10 mouse cellular contexts compared by ENCODE assay signal in genomic region chr17:71251601-71252001, GRCm38 (mm10).
DNase-seq lines count a peak whose midpoint lies in the region; ATAC-seq and TF ChIP-seq lines count a peak whose summit lies in the region.
"Had no signal": no experiment of that assay in that cellular context is flagged by ENCODE, and none has a peak within 500 bp of the region (broad histone marks: within the 10 kb centered on the region; RNA-seq: fewer than 3 reads in every experiment).

No protein-coding gene starts in this region.

- WGBS in heart, adult 2 months = 45% methylated on average over 6 of the region's 6 CpGs
- WGBS in hindbrain, embryonic 16.5 days = 42% methylated on average over 6 of the region's 6 CpGs
- WGBS in limb, embryonic 14.5 days = 26% methylated on average over 6 of the region's 6 CpGs
- 74% methylated on average over 6 of the region's 6 CpGs for WGBS in forebrain, embryonic 13.5 days

- H3K27ac ChIP-seq in heart, adult 2 months = peak overlapping the region; percentile 76
- H3K27ac ChIP-seq in hindbrain, embryonic 16.5 days (ENCODE audit: low read depth, low read length) = no peak overlapping the region
- H3K27ac ChIP-seq in limb, embryonic 14.5 days (replicated peaks; ENCODE audit: low read depth, low read length) = peak overlapping the region; percentile 70
- H3K27ac ChIP-seq in forebrain, embryonic 13.5 days = no peak overlapping the region; the same call in 1 of the 2 replicates

- H3K79me2 ChIP-seq in heart, adult 2 months (replicated peaks; ENCODE audit: control insufficient read depth, insufficient read depth, low read length) = no peaks in the 10 kb centered on the region

- no peak for TF ChIP-seq POLR2A in heart, adult 2 months (IDR thresholded peaks at IDR 0.05; ENCODE audit: insufficient read depth, low read depth, low read length)
- no peak for TF ChIP-seq POLR2A in limb, embryonic 14.5 days (IDR thresholded peaks at IDR 0.05; ENCODE audit: borderline replicate concordance, extremely low read depth, insufficient read depth, insufficient read length)

- H3K4me2 ChIP-seq in hindbrain, embryonic 16.5 days (ENCODE audit: low read length) = no peak overlapping the region
- H3K4me2 ChIP-seq in limb, embryonic 14.5 days (replicated peaks; ENCODE audit: low read depth, low read length, severe bottlenecking) = 0 out of 2 replicates have a peak overlapping the region, but pooled peaks have one; percentile 5
- no peak overlapping the region for H3K4me2 ChIP-seq in forebrain, embryonic 13.5 days

- H3K27me3 ChIP-seq in heart, adult 2 months (ENCODE audit: control insufficient read depth, insufficient read depth, low read length) = no peaks in the 10 kb centered on the region
- H3K27me3 ChIP-seq in hindbrain, embryonic 16.5 days (replicated peaks; ENCODE audit: control insufficient read depth, insufficient read depth, low read length) = no peaks in the 10 kb centered on the region
- H3K27me3 ChIP-seq in limb, embryonic 14.5 days (ENCODE audit: control insufficient read depth, insufficient read depth, low read length) = no peaks in the 10 kb centered on the region
- H3K27me3 ChIP-seq in forebrain, embryonic 13.5 days = no peaks in the 10 kb centered on the region

- intact Hi-C loops in heart, adult 2 months (cut with DNase I) = loop anchor here (1.0 kb wide), 1 partner anchor 35 kb away; no protein-coding TSS in a partner anchor

- no peak overlapping the region; the same call in 1 of the 2 replicates for H3K4me3 ChIP-seq in heart, adult 2 months
- H3K4me3 ChIP-seq in hindbrain, embryonic 16.5 days (ENCODE audit: low read length) = no peak overlapping the region
- no peak overlapping the region for H3K4me3 ChIP-seq in limb, embryonic 14.5 days (replicated peaks; ENCODE audit: low read length)
- no peak overlapping the region for H3K4me3 ChIP-seq in forebrain, embryonic 13.5 days

- peak; percentile 68 for ATAC-seq in hindbrain, embryonic 16.5 days
- ATAC-seq in limb, embryonic 14.5 days (ENCODE audit: low FRiP score, low read depth) = peak; percentile 83
- ATAC-seq in monocyte, adult 5-6 weeks (replicated peaks; ENCODE audit: insufficient number of reproducible peaks, low FRiP score, low TSS enrichment, poor library complexity, severe bottlenecking) = no peak
- ATAC-seq in forebrain, embryonic 13.5 days = no peak
- ATAC-seq: activated CD4-positive, CD25-positive, alpha-beta regulatory T cell, adult 4 months had no signal

- no peak for TF ChIP-seq CTCF in heart, adult 2 months (IDR thresholded peaks at IDR 0.05)

- TF ChIP-seq EP300 in heart, adult 2 months (IDR thresholded peaks at IDR 0.05; ENCODE audit: insufficient read depth, low read depth, low read length) = no peak

- H3K4me1 ChIP-seq in heart, adult 2 months (ENCODE audit: control insufficient read depth, insufficient read depth, low read length) = peaks cover 12% of the 10 kb centered on the region
- peaks cover 6% of the 10 kb centered on the region for H3K4me1 ChIP-seq in hindbrain, embryonic 16.5 days (ENCODE audit: control insufficient read depth, insufficient read depth, low read depth, low read length)
- peaks cover 51% of the 10 kb centered on the region for H3K4me1 ChIP-seq in limb, embryonic 14.5 days (ENCODE audit: control insufficient read depth, insufficient read depth, low read length)
- peaks cover 5% of the 10 kb centered on the region; the same call in 1 of the 2 replicates for H3K4me1 ChIP-seq in forebrain, embryonic 13.5 days

- H3K9me3 ChIP-seq in hindbrain, embryonic 16.5 days (ENCODE audit: control insufficient read depth, low read length) = no peaks in the 10 kb centered on the region
- no peaks in the 10 kb centered on the region for H3K9me3 ChIP-seq in limb, embryonic 14.5 days (ENCODE audit: control insufficient read depth, low read length)
- H3K9me3 ChIP-seq in forebrain, embryonic 13.5 days (replicated peaks) = no peaks in the 10 kb centered on the region

- no peaks in the 10 kb centered on the region; the same call in 1 of the 2 replicates for H3K36me3 ChIP-seq in heart, adult 2 months (ENCODE audit: control insufficient read depth, insufficient read depth, low read length)
- H3K36me3 ChIP-seq in hindbrain, embryonic 16.5 days (ENCODE audit: control insufficient read depth, insufficient read depth, low read length) = peaks cover 9% of the 10 kb centered on the region
- H3K36me3 ChIP-seq in limb, embryonic 14.5 days (ENCODE audit: control insufficient read depth, insufficient read depth, low read length) = peaks cover 29% of the 10 kb centered on the region
- H3K36me3 ChIP-seq in forebrain, embryonic 13.5 days (ENCODE audit: poor library complexity, severe bottlenecking) = peaks cover 44% of the 10 kb centered on the region

- DNase-seq in heart, adult 2 months = no peak
- DNase-seq in heart, adult 9 months (ENCODE audit: low spot score in 2 of 2) = no peak
- DNase-seq in ZHBTc4 (ENCODE audit: low read depth, low spot score) = peak; percentile 15
- peak; percentile 67 for DNase-seq in limb, embryonic 14.5 days (ENCODE audit: low spot score)
- no peak for DNase-seq in urinary bladder, adult 18-20 months (ENCODE audit: low spot score in 2 of 2)
- DNase-seq: B cell, adult 2 months had no signal

- peak overlapping the region; percentile 38; the same call in 1 of the 2 replicates for H3K9ac ChIP-seq in heart, adult 2 months (ENCODE audit: low read depth, low read length)
- H3K9ac ChIP-seq in hindbrain, embryonic 16.5 days (ENCODE audit: low read depth, low read length) = no peak overlapping the region
- H3K9ac ChIP-seq in limb, embryonic 14.5 days (ENCODE audit: low read depth, low read length, severe bottlenecking) = no peak overlapping the region
- H3K9ac ChIP-seq in forebrain, embryonic 13.5 days = no peak overlapping the region

Comparison
In these comparisons a context has a peak if more than half of its experiments do, and no peak if none do; other contexts are left out.
1. DNase-seq: peak in ZHBTc4 (single experiment) and limb, embryonic 14.5 days (single experiment); none in heart, adult 2 months (0 of 2), heart, adult 9 months (0 of 2) and urinary bladder, adult 18-20 months (0 of 2).
2. H3K27ac ChIP-seq: peak in heart, adult 2 months (single experiment) and limb, embryonic 14.5 days (single experiment); none in hindbrain, embryonic 16.5 days (single experiment) and forebrain, embryonic 13.5 days (single experiment).
3. ATAC-seq: peak in hindbrain, embryonic 16.5 days (single experiment) and limb, embryonic 14.5 days (single experiment); none in monocyte, adult 5-6 weeks (single experiment) and forebrain, embryonic 13.5 days (single experiment).